Mouse (Mus musculus) effector memory CD4-positive, alpha-beta T cell, adult 7 months (primary cell): ENCODE results near the gene Olfr930. TPM values are rescaled to one million over a fixed set of nuclear protein-coding genes. Genes with fewer than 3 reads are reported as not detected.

Source experiments
- polyA plus RNA-seq: library from polyadenylated mRNA; unstranded; fragments of 100-300 nt; shearing (Covaris generic); gene quantifications from one replicate; pipeline ENCODE4 v1.2.1, GENCODE M21; 2017

The Olfr930 gene
- not detected for polyA plus RNA-seq

DNA sequence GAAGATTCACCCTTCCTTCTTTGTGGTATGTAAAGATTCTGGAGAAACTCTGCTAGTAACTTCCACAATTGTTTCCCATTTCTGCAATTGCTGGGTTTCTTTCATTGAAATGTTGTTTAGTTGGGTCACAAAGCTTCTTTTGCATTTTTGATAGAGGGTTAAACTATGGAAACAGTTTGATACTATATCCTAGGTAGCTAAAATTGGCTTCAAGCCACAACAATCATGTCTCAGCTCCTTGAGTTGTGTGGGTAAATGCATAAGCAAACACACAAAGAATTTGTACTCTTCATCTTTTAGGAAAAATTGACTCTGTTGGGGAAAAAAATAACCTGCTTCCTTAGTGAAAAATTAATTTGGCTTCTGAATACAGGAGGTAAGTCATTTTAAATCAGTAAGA, at the start of gene Olfr930:
Olfr930 (plus strand) TSS at position 301 of the 400 bp plus-strand sequence.

DNA sequence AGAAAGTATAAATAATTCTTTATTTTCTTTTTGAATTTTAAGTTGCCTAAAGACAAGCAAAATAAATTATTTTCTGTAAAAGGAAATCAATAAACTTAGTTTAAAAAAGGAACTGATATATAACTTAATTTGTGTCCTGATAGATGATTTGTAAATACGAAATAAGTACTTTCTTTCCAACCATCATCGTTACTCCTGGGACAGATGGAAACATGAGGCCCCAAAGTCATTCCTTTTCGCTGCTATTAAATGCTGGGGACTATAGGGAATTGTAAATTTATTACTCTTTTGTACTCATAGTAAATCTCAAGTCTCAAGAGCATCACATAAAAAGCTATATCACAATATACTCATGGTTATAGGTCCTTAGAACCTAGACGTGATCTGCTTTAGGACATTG, 42.4 kb downstream of the Olfr930 start, which contains the start of gene Olfr933:
Olfr933 (plus strand) TSS at position 301 of the 400 bp plus-strand sequence.

Other genes starting within 250 kb of the Olfr930 start
- gene Olfr919, start 226.1 kb upstream of the Olfr930 start, polyA plus RNA-seq = not detected
- gene Vwa5a, start 211.5 kb upstream of the Olfr930 start, polyA plus RNA-seq = 28.5 TPM
- not detected for gene Olfr920, start 177.5 kb upstream of the Olfr930 start, polyA plus RNA-seq
- not detected for gene Olfr921, start 156.7 kb upstream of the Olfr930 start, polyA plus RNA-seq
- not detected for gene Olfr922, start 115.2 kb upstream of the Olfr930 start, polyA plus RNA-seq
- gene Olfr923, start 103.3 kb upstream of the Olfr930 start, polyA plus RNA-seq = not detected
- gene Olfr924, start 85.4 kb upstream of the Olfr930 start, polyA plus RNA-seq = not detected
- gene Olfr26, start 74.7 kb upstream of the Olfr930 start, polyA plus RNA-seq = not detected
- not detected for gene Olfr926, start 52.7 kb upstream of the Olfr930 start, polyA plus RNA-seq
- 0.11 TPM for gene Olfr933, start 42.5 kb downstream of the Olfr930 start, polyA plus RNA-seq
- 0.21 TPM for gene Olfr934, start 58.5 kb downstream of the Olfr930 start, polyA plus RNA-seq
- gene Olfr935, start 69.9 kb downstream of the Olfr930 start, polyA plus RNA-seq = not detected
- gene Olfr146, start 93.6 kb downstream of the Olfr930 start, polyA plus RNA-seq = not detected
- gene Olfr937, start 135.1 kb downstream of the Olfr930 start, polyA plus RNA-seq = 0.55 TPM
- gene Olfr938, start 149.1 kb downstream of the Olfr930 start, polyA plus RNA-seq = not detected
- gene Olfr27, start 198.3 kb downstream of the Olfr930 start, polyA plus RNA-seq = not detected
- gene Olfr943, start 236.5 kb downstream of the Olfr930 start, polyA plus RNA-seq = 0.13 TPM